Mouse (Mus musculus) heart, adult 2 months (tissue): Measurements from ENCODE around the gene Marc2.

Experiments used
- CTCF ChIP-seq: fragments of 200-600 bp; IDR thresholded peaks from 2 replicates; pipeline ENCODE4 v1.8.1; 2022; ENCODE audit warnings: antibody characterized with exemption, mild to moderate bottlenecking, moderate library complexity
- EP300 ChIP-seq: fragments of 200-500 bp; IDR thresholded peaks from 2 replicates; pipeline ENCODE4 v1.6.1; 2011; ENCODE audit warnings: low read depth, low read length, control low read depth; ENCODE audit not compliant: insufficient read depth
- POLR2A ChIP-seq: fragments of 200-500 bp; IDR thresholded peaks from 2 replicates; pipeline ENCODE4 v1.6.1; 2011; ENCODE audit warnings: mild to moderate bottlenecking, low read depth, low read length, control low read depth; ENCODE audit not compliant: insufficient read depth

DNA sequence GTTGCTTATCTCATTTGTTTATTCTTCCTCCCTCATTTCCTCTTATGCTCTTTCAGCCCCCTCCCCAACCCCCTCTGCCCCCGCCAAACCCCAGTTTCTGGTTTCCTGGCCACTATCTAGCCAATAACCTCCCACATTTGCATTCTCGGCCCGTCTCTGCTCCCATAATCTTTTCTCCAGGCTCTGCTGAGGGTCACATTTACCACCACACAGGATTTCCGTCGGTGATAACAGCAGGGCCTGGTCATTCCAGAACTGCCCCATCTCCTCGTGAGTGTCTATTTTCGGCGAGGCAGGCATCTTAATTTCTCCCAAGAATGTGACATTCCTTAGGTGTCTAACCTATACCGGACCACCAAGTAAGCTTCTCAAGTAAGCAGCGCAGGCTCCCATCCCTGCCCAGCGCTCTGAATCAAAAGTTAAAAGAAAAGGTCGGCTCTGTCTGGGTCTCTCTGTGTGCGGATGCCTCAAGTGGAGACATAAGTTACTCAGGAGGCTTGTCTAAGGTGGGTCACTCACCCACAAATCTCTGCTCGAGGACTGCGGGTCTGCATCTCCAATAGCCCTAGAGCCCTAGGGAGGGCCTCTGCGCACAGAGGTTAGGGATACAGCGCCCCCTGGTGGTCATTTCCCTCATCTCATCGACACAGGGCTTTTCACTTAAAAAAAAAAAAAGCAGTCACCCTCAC lies 74.9 kb downstream of the Marc2 start:
- TF ChIP-seq CTCF (peak; percentile 95), EP300 (0 out of 2 replicates have a peak, but pooled peaks have one; percentile 50), POLR2A (no peak)
